Mouse (Mus musculus) layer of hippocampus, adult 9-11 months (tissue): Measurements from ENCODE around the gene Lpcat3.

Source experiments
- DNase-seq: peaks from one replicate; pipeline ENCODE4 v3.0.0; 2022

The Lpcat3 gene

DNA sequence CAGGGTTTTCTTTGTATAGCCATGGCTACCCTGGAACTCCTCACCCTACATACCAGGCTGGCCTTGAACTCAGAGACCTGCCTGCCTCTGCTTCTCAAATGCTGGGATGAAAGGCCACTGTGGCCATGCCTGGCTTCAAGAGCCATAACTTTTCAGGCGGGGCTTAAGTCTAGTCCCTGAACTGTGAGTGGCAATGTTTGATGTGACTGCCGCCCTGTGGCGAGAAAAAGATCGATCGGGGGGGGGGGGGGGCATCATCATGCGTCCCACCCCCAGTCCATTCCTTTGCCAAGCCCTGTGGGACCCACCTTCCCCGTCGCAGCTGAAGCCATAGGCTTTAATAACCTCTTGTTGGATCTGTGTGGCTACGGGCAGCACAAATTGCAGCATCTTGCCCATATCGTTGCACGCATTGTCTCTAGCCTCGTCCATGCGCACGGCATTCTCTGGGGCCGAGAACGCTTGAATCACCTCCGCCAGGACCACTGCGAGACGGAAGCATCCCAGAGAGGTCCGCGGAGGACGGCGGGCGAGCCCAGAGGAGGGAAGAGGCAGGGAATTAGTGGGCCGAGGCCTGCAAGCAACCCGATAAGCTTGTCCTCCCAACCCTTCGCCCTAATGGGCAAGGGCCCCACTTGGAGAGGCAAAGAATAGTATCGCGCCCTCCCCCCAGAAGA lies 77.5 kb downstream of the Lpcat3 start:
- peak; percentile 66 for DNase-seq

DNA sequence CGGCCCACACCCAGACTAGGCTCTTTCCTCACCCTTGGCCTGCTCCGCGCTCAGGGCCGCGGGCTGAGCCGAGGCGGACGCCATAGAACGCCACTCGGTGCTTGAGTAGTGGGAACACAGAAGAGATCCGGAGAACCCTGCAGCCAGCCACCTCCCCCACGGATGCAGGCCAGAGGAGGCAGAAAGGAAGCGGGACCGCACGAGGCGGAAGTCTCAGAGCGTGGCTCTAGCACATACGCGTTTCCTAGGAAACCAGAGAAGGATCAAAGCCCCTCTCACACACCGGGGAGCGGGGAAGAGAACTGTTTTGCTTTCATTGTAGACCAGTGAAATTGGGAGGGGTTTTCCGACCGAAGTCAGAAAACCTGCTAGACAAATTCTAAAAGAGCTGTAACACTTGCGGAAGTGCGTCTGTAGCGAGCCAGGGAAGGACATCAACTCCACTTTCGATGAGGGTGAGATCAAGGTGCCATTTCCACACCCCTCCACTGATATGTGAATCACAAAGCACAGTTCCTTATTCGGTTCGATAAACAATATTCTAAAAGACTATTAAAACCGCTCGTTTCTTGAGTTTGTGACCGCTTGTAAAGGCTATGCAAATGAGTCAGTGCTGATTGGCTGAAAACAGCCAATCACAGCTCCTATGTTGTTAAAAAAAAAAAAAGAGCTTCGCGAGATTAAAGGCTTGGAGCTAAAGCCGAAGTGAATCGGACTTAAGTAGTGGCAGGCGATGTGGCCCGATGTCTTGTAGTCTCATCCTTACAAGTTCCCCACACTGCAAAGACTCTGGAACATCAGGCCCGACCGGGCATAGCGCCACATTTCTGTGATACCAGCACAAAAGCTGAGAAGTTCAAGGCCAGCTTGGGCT lies 78.3 kb downstream of the Lpcat3 start, which contains the start of gene Grcc10:
TSS of gene Grcc10 (minus strand) at position 487 of the 874 bp plus-strand sequence.
- DNase-seq, result peak; percentile 93

DNA sequence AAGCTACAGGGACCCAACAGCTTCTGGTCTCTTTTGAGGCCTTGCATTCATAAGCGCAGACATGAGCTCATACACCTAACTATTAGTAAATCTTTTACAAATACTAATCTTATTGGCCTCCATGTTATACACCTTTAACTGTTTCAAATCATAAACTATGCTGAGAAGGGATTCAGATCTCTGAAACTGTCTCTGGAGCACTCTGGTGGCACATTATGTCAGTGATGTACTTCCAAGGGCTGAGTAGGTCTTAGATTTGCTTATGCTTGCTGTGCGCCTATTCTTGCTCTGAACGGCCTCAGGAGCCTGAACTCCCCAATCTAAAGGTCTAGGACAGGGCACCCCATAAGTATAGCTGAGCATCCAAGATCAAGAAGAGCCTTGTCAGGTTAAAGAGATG lies 79.0 kb downstream of the Lpcat3 start:
- DNase-seq, result no peak

DNA sequence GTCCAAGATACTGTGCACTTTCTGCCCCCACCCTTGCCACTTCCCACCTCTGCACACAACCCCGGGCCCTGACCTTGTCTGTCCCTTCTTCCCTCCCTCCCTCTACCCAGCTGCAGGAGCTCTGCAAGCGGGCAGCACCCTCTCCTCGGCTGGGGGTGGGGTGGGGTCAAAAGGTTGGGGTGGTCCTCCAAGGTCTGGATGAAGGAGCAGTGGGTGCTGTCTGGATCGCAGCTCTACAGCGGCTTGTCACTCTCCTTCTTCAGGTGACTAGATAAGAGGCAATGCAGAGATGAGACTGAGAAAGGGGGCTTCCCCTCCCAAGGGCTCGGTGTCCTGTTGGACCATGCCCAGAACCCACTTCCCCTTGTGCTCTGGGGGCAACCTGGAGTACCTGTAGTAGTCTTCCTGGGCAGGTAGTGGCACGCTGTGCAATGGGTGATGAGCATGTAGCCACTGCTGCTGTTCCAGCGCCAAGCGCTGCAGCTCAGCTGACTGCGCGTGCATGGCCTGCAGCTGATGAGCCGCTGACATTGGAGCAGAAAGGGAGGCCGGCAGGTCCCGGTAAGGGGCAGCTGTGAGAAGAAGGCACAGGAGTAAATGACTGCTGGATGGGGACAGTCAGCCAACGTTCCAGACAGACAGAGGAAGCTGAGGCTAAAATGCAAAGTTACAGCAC lies 80.2 kb downstream of the Lpcat3 start:
- DNase-seq, result no peak

DNA sequence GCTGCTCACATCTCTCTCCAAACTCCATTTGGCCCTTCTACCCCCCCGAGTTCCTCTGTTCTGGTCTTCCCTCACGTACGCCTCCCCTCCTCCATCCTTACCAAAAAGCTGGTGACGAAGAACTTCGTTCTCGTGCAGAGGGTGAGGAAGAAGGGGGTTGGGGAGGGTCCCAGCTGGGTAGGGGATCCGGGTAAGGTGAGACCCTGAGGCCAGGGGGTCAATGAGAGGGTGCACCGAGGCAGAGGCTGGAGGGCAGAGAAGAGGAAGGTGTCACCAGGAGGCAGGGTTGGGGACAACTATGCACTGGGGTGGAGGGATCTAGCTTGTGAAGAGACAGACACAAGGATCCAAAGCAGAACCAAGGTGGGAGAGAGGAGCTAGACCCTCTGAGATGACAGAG lies 80.8 kb downstream of the Lpcat3 start:
- DNase-seq, result no peak

DNA sequence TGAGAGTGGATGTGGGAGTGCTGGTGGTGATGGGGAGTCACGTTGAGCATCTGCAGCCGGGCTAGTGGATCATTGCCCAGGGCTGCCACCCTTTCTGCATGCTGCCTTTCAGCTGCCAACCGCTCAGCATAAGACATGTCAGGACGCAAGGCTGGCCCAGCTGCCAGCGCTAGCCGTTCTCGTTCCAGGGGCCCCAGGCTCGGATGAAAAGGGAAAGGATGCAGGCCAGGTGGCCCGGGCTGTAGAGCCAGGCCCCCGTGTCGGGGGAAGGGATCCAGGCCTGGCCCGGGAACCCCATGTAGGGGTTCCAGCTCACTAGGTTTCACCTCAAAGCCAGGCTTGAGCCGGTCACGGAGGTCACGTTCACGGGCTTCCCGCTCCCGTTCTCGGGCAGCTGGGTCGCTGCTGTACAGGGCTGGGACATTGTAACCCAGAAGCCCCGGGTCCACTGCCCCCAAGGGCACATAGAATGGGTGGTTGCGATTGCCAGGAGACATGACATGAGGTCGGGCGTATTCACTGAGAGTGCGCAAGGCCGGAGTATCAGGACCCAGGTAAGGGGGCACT lies 82.0 kb downstream of the Lpcat3 start:
- DNase-seq, result no peak

DNA sequence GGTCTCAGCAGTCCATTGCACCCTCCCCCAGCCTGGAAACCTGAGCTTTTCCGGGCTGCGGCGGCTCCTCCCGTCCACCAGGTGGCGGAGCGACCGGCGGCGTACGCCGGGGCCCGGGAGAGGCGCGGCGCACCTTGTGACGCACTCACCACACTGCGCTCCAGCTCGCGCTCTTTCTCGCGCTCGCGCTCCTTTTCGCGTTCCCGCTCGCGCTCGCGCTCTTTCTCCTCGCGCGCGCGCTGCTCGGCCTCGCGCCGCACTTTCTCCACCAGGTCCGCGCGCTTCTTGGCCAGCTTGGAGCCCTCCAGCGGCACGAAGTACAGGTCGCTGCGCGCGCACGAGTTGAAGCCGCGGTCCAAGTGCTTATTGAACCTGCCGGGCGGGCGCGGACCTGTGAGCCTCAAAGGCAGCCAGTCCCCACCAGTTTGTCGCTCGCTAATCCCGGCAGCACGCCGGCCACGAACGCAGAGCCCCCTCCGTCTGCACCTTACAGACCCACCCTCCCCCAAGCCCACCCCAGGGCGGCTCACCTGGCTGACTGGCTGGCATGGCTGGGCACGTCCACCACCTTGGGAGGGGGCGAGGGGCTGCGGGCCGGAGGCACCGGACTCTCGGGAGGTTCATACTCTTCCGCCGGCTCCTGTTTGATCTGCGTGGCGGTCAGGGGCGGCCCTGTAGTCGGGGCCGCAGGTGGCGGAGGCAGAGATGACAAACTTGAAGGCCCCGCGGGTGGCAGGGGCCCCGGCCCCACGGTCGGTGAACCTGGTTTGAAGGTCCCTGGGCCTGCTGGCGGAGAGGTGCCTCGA lies 82.9 kb downstream of the Lpcat3 start:
- peak; percentile 94 for DNase-seq

DNA sequence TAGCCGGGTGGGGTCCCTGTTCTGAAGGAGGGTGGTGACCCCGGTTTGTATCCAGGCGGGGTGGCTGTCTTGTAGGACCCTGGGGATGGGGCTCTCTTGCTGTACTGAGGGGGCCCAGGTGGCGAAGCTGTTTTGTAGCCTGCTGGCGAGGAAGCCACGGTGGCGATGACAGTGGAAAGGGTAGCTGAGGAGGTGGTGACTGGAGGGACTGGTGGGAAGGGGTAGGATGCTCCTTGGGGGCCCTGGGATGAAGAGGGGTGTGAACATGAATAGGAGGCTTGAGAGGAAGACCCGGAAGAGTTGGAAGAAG lies 83.4 kb downstream of the Lpcat3 start:
- DNase-seq, result no peak

DNA sequence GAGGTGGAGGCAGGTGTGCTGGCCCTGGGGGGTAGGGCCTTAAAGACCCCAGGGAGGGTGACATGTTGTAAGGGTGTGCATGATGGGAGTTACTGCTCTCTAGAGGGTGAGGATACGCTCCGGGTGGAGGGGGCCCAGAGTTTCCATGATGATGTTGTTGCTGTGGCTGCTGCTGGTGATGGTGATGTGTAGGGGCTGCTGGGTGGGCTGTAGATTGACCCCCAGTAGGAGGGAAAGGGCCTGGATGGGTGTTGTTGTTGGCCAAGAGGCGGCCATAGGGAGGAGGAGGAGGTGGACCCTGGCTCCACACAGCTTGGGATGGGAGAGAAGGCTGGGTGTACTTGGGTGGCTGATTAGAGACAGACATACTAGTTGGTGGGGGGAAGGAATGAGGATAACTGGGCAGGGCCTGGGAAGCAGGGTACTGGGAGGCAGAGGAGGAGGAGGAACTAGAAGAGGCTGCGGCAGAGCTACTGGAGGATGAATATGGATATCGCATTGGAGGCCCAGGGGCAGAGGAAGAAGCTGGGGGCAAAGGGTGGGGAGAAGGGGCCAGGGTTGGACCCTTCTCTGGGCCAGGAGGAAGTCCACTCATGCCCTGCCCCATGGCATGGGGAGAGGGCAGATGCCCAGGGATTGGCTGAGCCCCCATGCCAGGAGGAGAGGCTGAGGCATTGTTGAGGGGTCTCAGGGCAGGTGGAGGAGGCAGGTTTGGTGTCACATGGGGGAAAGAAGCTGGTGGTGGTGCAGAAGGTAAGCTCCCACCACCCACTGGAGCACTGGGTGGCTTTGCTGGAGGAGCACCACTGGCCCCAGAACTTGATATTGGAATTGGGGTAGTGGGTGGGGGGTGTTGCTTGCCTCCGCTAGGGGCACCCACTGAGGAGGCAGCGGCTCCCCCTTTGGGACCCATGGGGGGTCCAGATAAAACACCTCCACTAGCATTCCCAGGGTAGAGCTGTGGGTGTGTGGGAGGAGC lies 84.1 kb downstream of the Lpcat3 start:
- no peak for DNase-seq

DNA sequence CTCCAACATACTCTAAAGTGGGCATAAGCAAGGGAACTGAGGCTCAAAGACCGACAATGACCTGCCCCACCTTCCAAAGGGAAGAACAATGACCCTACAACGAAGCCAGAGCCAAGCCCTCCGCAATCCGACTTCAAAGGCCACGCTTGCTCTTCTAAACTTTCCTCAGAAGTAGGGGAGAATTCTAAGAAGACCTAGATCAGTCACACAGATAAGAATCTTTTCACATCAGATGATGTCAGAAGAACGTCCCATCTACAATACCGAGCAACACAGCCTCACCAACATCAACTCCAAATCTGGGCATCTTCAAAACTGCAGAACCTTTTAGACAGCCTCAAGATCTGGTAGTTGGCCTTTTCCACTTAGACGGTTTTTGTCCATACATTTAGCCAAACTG lies 87.6 kb downstream of the Lpcat3 start:
- DNase-seq, result no peak

DNA sequence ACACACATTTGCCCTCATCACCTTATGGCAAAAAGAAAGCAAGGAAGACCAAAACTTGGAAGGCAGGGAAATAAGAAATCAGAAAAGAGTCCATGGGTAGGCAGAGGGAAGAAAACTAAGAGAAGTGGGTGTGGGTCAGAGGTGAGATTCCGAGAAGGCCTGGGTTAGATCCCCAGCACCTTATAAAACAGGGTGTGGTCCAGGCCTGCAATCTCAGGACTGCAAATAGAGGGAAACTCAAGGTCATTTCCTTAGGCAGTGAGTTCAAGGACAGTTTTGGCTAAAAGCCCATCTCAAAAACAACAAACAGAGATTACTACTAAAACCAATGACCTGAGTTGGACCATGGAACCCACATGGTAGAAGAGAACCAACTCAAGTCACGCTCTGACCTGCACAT lies 91.0 kb downstream of the Lpcat3 start:
- DNase-seq, result no peak
